Mouse (Mus musculus): ENCODE results near the gene Phldb2. TPM values are rescaled to one million over a fixed set of nuclear protein-coding genes. Genes with fewer than 3 reads are reported as not detected.

Gene Phldb2
- total RNA-seq, 2 experiments from 2014 or later = 8.0 to 8.5 TPM

Other genes with a start within 250 kb of the Phldb2 start
- 100 to 1,000 TPM; 320 to 341 TPM for gene Tagln3, start 229.0 kb downstream of the Phldb2 start, total RNA-seq (2021)
- gene Abhd10, start 210.6 kb downstream of the Phldb2 start, total RNA-seq (2021) = 10 to 100 TPM; 23.3 to 27.8 TPM
- gene Plcxd2, start 56.6 kb upstream of the Phldb2 start, total RNA-seq (2021) = 10 to 100 TPM; 71.3 to 82.2 TPM
- under 1 TPM in 1 of 2 experiments, not detected in 1; 0.16 TPM for gene Cd96, start 166.7 kb upstream of the Phldb2 start, total RNA-seq (2021)
- 10 to 100 TPM; 14.3 to 15.9 TPM for gene Gm4737, start 201.5 kb upstream of the Phldb2 start, total RNA-seq (2021)

Data from left cerebral cortex, adult 18-20 months (tissue).